Mouse (Mus musculus) CH12.LX (cell line): ENCODE measurements around the gene Ptpn20. TPM values are rescaled to one million over a fixed set of nuclear protein-coding genes. Genes with fewer than 3 reads are reported as not detected.

Source experiments
- DNase-seq: peaks from one replicate; pipeline ENCODE4 v3.0.0-alpha.2; 2013; ENCODE audit errors: extremely low read depth
- H3K27ac ChIP-seq: 2 replicates; pipeline ENCODE4 v1.5.1; 2012; ENCODE audit warnings: low read depth, mild to moderate bottlenecking, control low read depth, moderate library complexity; ENCODE audit not compliant: insufficient read depth
- H3K27me3 ChIP-seq: replicated peaks from 2 replicates; pipeline ENCODE3; 2012; ENCODE audit warnings: inconsistent platforms
- H3K36me3 ChIP-seq, 2 experiments: replicated peaks in 1 of 2; 2 replicates each; pipeline versions ENCODE3 to v1.6.1; 2012; ENCODE audit warnings: inconsistent platforms in 1 of 2, low read length in 1 of 2, mild to moderate bottlenecking in 1 of 2, mixed read lengths in 1 of 2, moderate library complexity in 1 of 2; ENCODE audit not compliant: control insufficient read depth in 1 of 2, insufficient read depth in 1 of 2
- H3K4me1 ChIP-seq, 2 experiments: 2 replicates each; pipeline ENCODE4 v1.6.1; 2012; ENCODE audit warnings: inconsistent platforms in 1 of 2, moderate library complexity in 1 of 2; ENCODE audit not compliant: insufficient read depth in 2 of 2, control insufficient read depth in 1 of 2
- H3K4me2 ChIP-seq: 2 replicates; pipeline ENCODE4 v1.6.1; 2012; ENCODE audit warnings: low read depth, mild to moderate bottlenecking, control low read depth; ENCODE audit not compliant: poor library complexity, insufficient read depth, severe bottlenecking
- H3K4me3 ChIP-seq, 3 experiments: fragments of 150-350 bp in 1 of 3; sonication (generic) in 1 of 3; replicated peaks in 1 of 3; 2 replicates each; pipeline versions ENCODE3 to v1.5.1; 2011 to 2012; ENCODE audit warnings: low read depth in 2 of 3, low read length in 2 of 3, mild to moderate bottlenecking in 2 of 3, moderate library complexity in 2 of 3, control low read depth in 1 of 3, improper control_type of control experiment in 1 of 3, inconsistent platforms in 1 of 3, mixed read lengths in 1 of 3; ENCODE audit not compliant: poor library complexity in 1 of 3
- H3K79me2 ChIP-seq: replicated peaks from 2 replicates; pipeline ENCODE4 v1.6.1; 2012; ENCODE audit warnings: mild to moderate bottlenecking, moderate library complexity; ENCODE audit not compliant: control insufficient read depth, poor library complexity, insufficient read depth, severe bottlenecking; ENCODE audit errors: extremely low read depth
- H3K9ac ChIP-seq: 2 replicates; pipeline ENCODE4 v1.6.1; 2012; ENCODE audit warnings: low read depth, mild to moderate bottlenecking, control low read depth, moderate library complexity; ENCODE audit not compliant: insufficient read depth
- H3K9me3 ChIP-seq: replicated peaks from 2 replicates; pipeline ENCODE3; 2012; ENCODE audit warnings: low read length, inconsistent platforms, mixed read lengths
- BHLHE40 ChIP-seq: IDR thresholded peaks from 2 replicates; pipeline ENCODE4 v1.6.1; 2011; ENCODE audit warnings: mild to moderate bottlenecking, low read depth, low read length, improper control_type of control experiment
- CHD1 ChIP-seq: IDR thresholded peaks from 2 replicates; pipeline ENCODE4 v1.6.1; 2012; ENCODE audit warnings: low read depth, low read length, improper control_type of control experiment, inconsistent platforms
- CTCF ChIP-seq, 2 experiments: IDR thresholded peaks in 1 of 2; conservative IDR thresholded peaks in 1 of 2; 2 replicates each; pipeline ENCODE4 v1.5.1; 2011 to 2012; ENCODE audit warnings: low read depth in 2 of 2, low read length in 2 of 2, improper control_type of control experiment in 1 of 2, inconsistent platforms in 1 of 2, mild to moderate bottlenecking in 1 of 2, moderate library complexity in 1 of 2
- E2F4 ChIP-seq: IDR thresholded peaks from 2 replicates; pipeline ENCODE4 v1.6.1; 2011; ENCODE audit warnings: low read depth, low read length, improper control_type of control experiment; ENCODE audit not compliant: insufficient replicate concordance
- ETS1 ChIP-seq: conservative IDR thresholded peaks from 2 replicates; pipeline ENCODE4 v1.6.1; 2012; ENCODE audit warnings: low read depth, mild to moderate bottlenecking, inconsistent platforms, low read length, improper control_type of control experiment, moderate library complexity
- IRF4 ChIP-seq: IDR thresholded peaks from 2 replicates; pipeline ENCODE4 v1.6.1; 2014; ENCODE audit warnings: low read depth, mild to moderate bottlenecking, inconsistent platforms, low read length, improper control_type of control experiment
- MEF2A ChIP-seq: IDR thresholded peaks from 2 replicates; pipeline ENCODE4 v1.6.1; 2014; ENCODE audit warnings: low read depth, mild to moderate bottlenecking, inconsistent platforms, low read length, improper control_type of control experiment, borderline replicate concordance
- MXI1 ChIP-seq: IDR thresholded peaks from 2 replicates; pipeline ENCODE4 v1.6.1; 2011; ENCODE audit warnings: mild to moderate bottlenecking, low read depth, low read length, improper control_type of control experiment
- NRF1 ChIP-seq: IDR thresholded peaks from 2 replicates; pipeline ENCODE4 v1.6.1; 2014; ENCODE audit warnings: low read depth, mild to moderate bottlenecking, inconsistent platforms, low read length, improper control_type of control experiment, moderate library complexity
- PAX5 ChIP-seq: IDR thresholded peaks from 2 replicates; pipeline ENCODE4 v1.6.1; 2012; ENCODE audit warnings: low read length, inconsistent platforms, mixed read lengths
- POLR2A ChIP-seq: IDR thresholded peaks from 2 replicates; pipeline ENCODE4 v1.6.1; 2011; ENCODE audit warnings: low read depth, mild to moderate bottlenecking, improper control_type of control experiment, low read length
- SIN3A ChIP-seq: IDR thresholded peaks from 2 replicates; pipeline ENCODE4 v1.6.1; 2012; ENCODE audit warnings: low read length, improper control_type of control experiment, inconsistent platforms
- TBP ChIP-seq: conservative IDR thresholded peaks from 2 replicates; pipeline ENCODE4 v1.6.1; 2011; ENCODE audit warnings: low read depth, low read length, improper control_type of control experiment
- UBTF ChIP-seq: IDR thresholded peaks from 2 replicates; pipeline ENCODE4 v1.6.1; 2012; ENCODE audit warnings: low read depth, mild to moderate bottlenecking, inconsistent platforms, low read length, improper control_type of control experiment, moderate library complexity
- USF1 ChIP-seq: IDR thresholded peaks from 2 replicates; pipeline ENCODE4 v1.6.1; 2014; ENCODE audit warnings: low read depth, mild to moderate bottlenecking, inconsistent platforms, low read length, improper control_type of control experiment
- USF2 ChIP-seq: conservative IDR thresholded peaks from 2 replicates; pipeline ENCODE4 v1.6.1; 2011; ENCODE audit warnings: low read depth, low read length, improper control_type of control experiment
- ZNF384 ChIP-seq: IDR thresholded peaks from 2 replicates; pipeline ENCODE4 v1.6.1; 2012; ENCODE audit warnings: low read depth, low read length, improper control_type of control experiment, inconsistent platforms
- dilution Hi-C: fragments of 300-500 bp; cut with MboI; formaldehyde crosslinking; loops from 2 replicates; pipeline ENCODE4 v1.14.3; 2020; ENCODE audit warnings: low sequenced_read_pairs; ENCODE audit not compliant: extremely low pct_unique_long_range_greater_than_20kb, extremely low pct_ligation_motif_present
- in situ Hi-C: fragments of 300-500 bp; cut with MboI; formaldehyde crosslinking; loops from 3 replicates; pipeline ENCODE4 v1.14.3; 2019; ENCODE audit warnings: low sequenced_read_pairs, low pct_ligation_motif_present, low pct_unique_long_range_greater_than_20kb, mixed read lengths
- polyA plus RNA-seq: library from polyadenylated mRNA; unstranded; fragments of >175 nt; gene quantifications from 2 replicates; pipeline ENCODE4 v1.2.1, GENCODE M21; 2012; ENCODE audit warnings: low read depth; ENCODE audit not compliant: insufficient read length
- total RNA-seq, 2 experiments: library from RNA; depleted of rRNA; stranded (reverse); fragments of 300-350 nt in 1 of 2; fragments of >200 nt in 1 of 2; gene quantifications; 2 replicates each; pipeline ENCODE4 v1.2.3; 2012 to 2014

The Ptpn20 gene
- total and polyA plus RNA-seq, 3 experiments = 0.10 to 0.11 TPM; not detected in 1

DNA sequence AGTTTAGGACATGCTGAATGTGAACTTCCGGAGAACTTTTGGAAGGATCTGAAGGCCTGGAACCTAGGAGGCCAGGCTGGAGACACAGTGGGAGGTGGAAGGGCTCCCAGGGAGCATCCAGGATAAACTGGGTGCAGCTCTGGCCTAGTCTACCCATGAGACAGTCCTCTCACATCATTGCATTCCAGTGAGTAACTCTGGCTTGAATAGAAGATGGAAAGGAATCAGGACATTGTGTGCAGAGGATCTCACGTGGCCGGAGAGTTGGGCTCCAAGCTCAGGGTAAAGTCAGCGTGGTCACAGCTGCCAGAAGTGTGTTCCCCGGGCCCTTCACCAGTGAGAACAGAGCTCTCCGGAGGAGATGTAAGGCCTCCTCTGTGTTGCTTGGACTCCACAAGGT lies 91.6 kb downstream of the Ptpn20 start:
- no peak overlapping the region for H3K9ac ChIP-seq
- no peaks in the 10 kb centered on the region for H3K79me2 ChIP-seq
- no peak for TF ChIP-seq NRF1
- no peak for TF ChIP-seq UBTF
- TF ChIP-seq MEF2A = no peak
- TF ChIP-seq, all 38 proteins: peak for 0
- no peak overlapping the region for H3K27ac ChIP-seq
- no peak for DNase-seq
- no peaks in the 10 kb centered on the region for H3K27me3 ChIP-seq
- no peak overlapping the region for H3K4me2 ChIP-seq
- no peaks in the 10 kb centered on the region for H3K9me3 ChIP-seq
- H3K4me3 ChIP-seq = no peak overlapping the region
- in situ Hi-C loops = no loop called here
- no peaks in the 10 kb centered on the region for H3K4me1 ChIP-seq
- no peaks in the 10 kb centered on the region for H3K36me3 ChIP-seq
- dilution Hi-C loops = no loop called here

DNA sequence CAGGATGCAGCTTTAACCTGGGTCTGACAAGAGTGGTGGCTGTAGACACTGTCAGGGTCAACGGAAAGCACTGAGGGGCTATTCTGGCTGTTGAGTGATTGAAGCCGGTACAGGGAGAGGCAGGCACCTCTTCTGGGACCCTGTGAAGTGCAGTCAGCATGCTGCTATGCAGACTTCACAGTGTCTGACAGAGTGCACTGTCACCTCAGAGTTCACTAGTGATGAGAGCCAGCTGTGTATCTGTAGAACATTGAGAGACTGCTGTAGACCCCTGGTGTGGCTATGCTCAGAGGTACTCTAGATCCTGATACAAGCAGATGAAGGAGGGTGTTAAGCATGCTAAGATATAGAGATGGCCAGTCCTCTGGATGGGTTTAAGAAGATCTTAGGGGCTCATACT lies 93.8 kb downstream of the Ptpn20 start:
- Histone ChIP-seq H3K27me3 (no peaks in the 10 kb centered on the region), H3K27ac (no peak overlapping the region), H3K4me3 (no peak overlapping the region), H3K4me1 (no peaks in the 10 kb centered on the region), H3K9me3 (no peaks in the 10 kb centered on the region), H3K79me2 (no peaks in the 10 kb centered on the region), H3K9ac (no peak overlapping the region), H3K4me2 (no peak overlapping the region), H3K36me3 (no peaks in the 10 kb centered on the region)
- dilution Hi-C loops = no loop called here
- no peak for DNase-seq
- in situ Hi-C loops = no loop called here
- TF ChIP-seq USF1 (no peak), USF2 (no peak), MXI1 (no peak), CTCF (conservative IDR thresholded peaks at IDR 0.05 in 1 of 2, IDR thresholded peaks at IDR 0.05 in 1 of 2; ENCODE audit: low read depth in 2 of 2, low read length in 2 of 2) (no peak), ETS1 (no peak), E2F4 (no peak), ZNF384 (no peak), SIN3A (no peak), PAX5 (no peak), BHLHE40 (no peak), POLR2A (no peak), TBP (no peak), IRF4 (no peak), CHD1 (no peak)
